Mouse (Mus musculus) testis, adult 2 months (tissue): ENCODE results near the gene Chd2. TPM values are rescaled to one million over a fixed set of nuclear protein-coding genes. Genes with fewer than 3 reads are reported as not detected.
A peak's percentile ranks its signal among the peaks of the same experiment; 100 is the strongest.

ENCODE experiments used
- H3K27ac ChIP-seq: fragments of 200-500 bp; 2 replicates; pipeline ENCODE4 v1.5.1; 2012; ENCODE audit warnings: low read depth, low read length; ENCODE audit not compliant: control insufficient read depth, insufficient read depth
- H3K27me3 ChIP-seq: fragments of 200-500 bp; 2 replicates; pipeline ENCODE4 v1.6.1; 2012; ENCODE audit warnings: mild to moderate bottlenecking, low read length, moderate library complexity; ENCODE audit not compliant: control insufficient read depth, insufficient read depth
- H3K36me3 ChIP-seq: fragments of 200-500 bp; 2 replicates; pipeline ENCODE4 v1.6.1; 2012; ENCODE audit warnings: mild to moderate bottlenecking, low read length; ENCODE audit not compliant: control insufficient read depth, insufficient read depth
- H3K4me1 ChIP-seq: fragments of 200-500 bp; 2 replicates; pipeline ENCODE4 v1.6.1; 2012; ENCODE audit warnings: low read length; ENCODE audit not compliant: control insufficient read depth, insufficient read depth
- H3K4me3 ChIP-seq: fragments of 200-500 bp; 2 replicates; pipeline ENCODE4 v1.5.1; 2012; ENCODE audit warnings: low read depth, mild to moderate bottlenecking, low read length, moderate library complexity, mixed read lengths; ENCODE audit not compliant: control insufficient read depth
- CTCF ChIP-seq: fragments of 200-500 bp; IDR thresholded peaks from 2 replicates; pipeline ENCODE4 v1.5.1; 2012; ENCODE audit warnings: low read depth, mild to moderate bottlenecking, inconsistent platforms, low read length, moderate library complexity; ENCODE audit not compliant: control insufficient read depth, insufficient read depth, insufficient replicate concordance
- POLR2A ChIP-seq: fragments of 200-500 bp; IDR thresholded peaks from 2 replicates; pipeline ENCODE4 v1.6.1; 2012; ENCODE audit warnings: low read depth, mild to moderate bottlenecking, inconsistent platforms, low read length, moderate library complexity; ENCODE audit not compliant: control insufficient read depth
- polyA plus RNA-seq: library from polyadenylated mRNA; depleted of rRNA; stranded (reverse); fragments of >200 nt; gene quantifications from 2 replicates; pipeline ENCODE4 v1.2.3, GENCODE M21; 2012

The Chd2 gene
- polyA plus RNA-seq, 1 experiment, result 20.6 TPM

- Histone ChIP-seq H3K36me3 (no peaks in the 10 kb centered on the region), H3K27ac (no peak overlapping the region), H3K27me3 (no peaks in the 10 kb centered on the region), H3K4me3 (no peak overlapping the region), H3K4me1 (no peaks in the 10 kb centered on the region)
- TF ChIP-seq POLR2A (no peak), CTCF (no peak)
Observed at GRCm38 (mm10) chr7:73585114-73586032, 43.7 kb upstream of the Chd2 start.

GRCm38 (mm10) chr7:73584009-73584995, 42.7 kb upstream of the Chd2 start:
- Histone ChIP-seq H3K4me1 (no peaks in the 10 kb centered on the region), H3K27ac (peak overlapping the region; percentile 51), H3K36me3 (no peaks in the 10 kb centered on the region), H3K4me3 (no peak overlapping the region), H3K27me3 (no peaks in the 10 kb centered on the region)
- TF ChIP-seq POLR2A (no peak), CTCF (no peak)

- Histone ChIP-seq H3K4me3 (no peak overlapping the region), H3K27ac (no peak overlapping the region), H3K27me3 (no peaks in the 10 kb centered on the region), H3K4me1 (no peaks in the 10 kb centered on the region), H3K36me3 (no peaks in the 10 kb centered on the region)
- TF ChIP-seq CTCF, result no peak
- TF ChIP-seq POLR2A, result no peak
Observed at GRCm38 (mm10) chr7:73583400-73583799, 41.8 kb upstream of the Chd2 start.

- Histone ChIP-seq H3K27ac (no peak overlapping the region), H3K36me3 (no peaks in the 10 kb centered on the region), H3K4me1 (no peaks in the 10 kb centered on the region), H3K27me3 (no peaks in the 10 kb centered on the region), H3K4me3 (no peak overlapping the region)
- TF ChIP-seq POLR2A (no peak), CTCF (no peak)
Observed at GRCm38 (mm10) chr7:73581836-73582375, 40.3 kb upstream of the Chd2 start.

- no peaks in the 10 kb centered on the region; the same call in 1 of the 2 replicates for H3K4me1 ChIP-seq
- H3K36me3 ChIP-seq, result no peaks in the 10 kb centered on the region
- TF ChIP-seq POLR2A (no peak), CTCF (no peak)
- no peak overlapping the region for H3K4me3 ChIP-seq
- no peaks in the 10 kb centered on the region for H3K27me3 ChIP-seq
- H3K27ac ChIP-seq, result no peak overlapping the region
Observed at GRCm38 (mm10) chr7:73579072-73579731, 37.6 kb upstream of the Chd2 start.

GRCm38 (mm10) chr7:73577888-73578421, 36.3 kb upstream of the Chd2 start:
- no peak for TF ChIP-seq CTCF
- no peak for TF ChIP-seq POLR2A
- H3K27ac ChIP-seq, result no peak overlapping the region
- no peaks in the 10 kb centered on the region for H3K36me3 ChIP-seq
- H3K4me1 ChIP-seq, result no peaks in the 10 kb centered on the region; the same call in 1 of the 2 replicates
- no peaks in the 10 kb centered on the region for H3K27me3 ChIP-seq
- H3K4me3 ChIP-seq, result no peak overlapping the region
